Mouse (Mus musculus): ENCODE results near the gene Prpf8.

Gene Prpf8

DNA sequence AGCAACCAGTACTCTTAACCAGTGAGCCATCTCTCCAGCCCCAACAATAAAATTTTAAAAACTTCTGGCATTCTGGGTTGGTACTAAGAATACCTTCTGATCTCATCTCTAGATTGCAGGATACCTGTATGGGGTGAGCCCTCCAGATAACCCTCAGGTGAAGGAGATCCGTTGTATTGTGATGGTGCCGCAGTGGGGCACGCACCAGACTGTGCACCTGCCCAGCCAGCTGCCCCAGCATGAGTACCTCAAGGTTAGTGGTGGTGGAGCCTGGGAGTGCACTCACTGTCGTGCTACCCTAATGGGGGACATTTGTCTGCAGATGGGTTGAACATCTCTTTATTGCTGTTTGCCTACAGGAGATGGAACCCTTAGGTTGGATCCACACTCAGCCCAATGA, 21.5 kb downstream of the Prpf8 start:
- no peak for DNase-seq (ENCODE audit: low spot score in 2 of 2)

DNA sequence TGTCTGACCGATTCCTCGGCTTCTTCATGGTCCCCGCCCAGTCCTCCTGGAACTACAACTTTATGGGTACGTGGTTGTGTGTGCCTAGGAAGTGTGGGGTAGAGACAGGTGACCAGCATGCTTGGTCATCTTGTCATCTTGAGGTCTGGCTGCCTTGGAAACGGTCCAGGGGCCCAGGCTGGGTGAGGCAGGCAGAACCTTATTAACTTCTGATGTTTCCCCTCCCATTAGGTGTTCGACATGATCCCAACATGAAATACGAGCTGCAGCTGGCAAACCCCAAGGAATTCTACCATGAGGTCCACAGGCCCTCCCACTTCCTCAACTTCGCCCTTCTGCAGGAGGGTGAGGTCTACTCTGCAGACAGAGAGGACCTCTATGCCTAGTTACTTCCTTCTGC, 22.3 kb downstream of the Prpf8 start:
- no peak for DNase-seq (ENCODE audit: low spot score in 2 of 2)

- peak; percentile 77 to 78 for DNase-seq (ENCODE audit: low spot score in 2 of 2)
These were observed 23.4 kb downstream of the Prpf8 start, which contains the start of gene Rilp for GRCm38 (mm10) chr11:75509741-75510626. TSS of gene Rilp (plus strand) at chr11:75510094.

GRCm38 (mm10) chr11:75510627-75510993, 24.0 kb downstream of the Prpf8 start:
- peak; percentile 93 to 94 for DNase-seq (ENCODE audit: low spot score in 2 of 2)

DNA sequence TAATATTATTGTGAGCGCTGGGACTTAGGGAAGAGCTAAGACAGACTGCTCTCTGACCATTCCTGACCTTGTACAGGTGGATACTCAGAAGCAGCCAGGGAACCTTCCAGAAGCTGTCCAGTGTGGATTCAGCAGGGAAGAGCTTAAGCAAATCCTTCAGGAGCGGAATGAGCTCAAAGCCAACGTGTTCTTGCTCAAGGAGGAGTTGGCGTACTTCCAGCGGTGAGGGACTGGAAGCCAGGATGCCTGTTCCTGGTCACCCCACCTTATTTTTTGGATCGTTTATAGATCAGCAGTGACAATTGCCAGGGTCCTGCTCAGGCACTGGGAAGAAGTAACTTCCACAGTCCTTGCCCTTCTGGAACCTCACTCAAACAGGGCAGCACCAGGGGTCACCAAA, 24.6 kb downstream of the Prpf8 start:
- peak; percentile 46 to 62 for DNase-seq (ENCODE audit: low spot score in 2 of 2)

DNA sequence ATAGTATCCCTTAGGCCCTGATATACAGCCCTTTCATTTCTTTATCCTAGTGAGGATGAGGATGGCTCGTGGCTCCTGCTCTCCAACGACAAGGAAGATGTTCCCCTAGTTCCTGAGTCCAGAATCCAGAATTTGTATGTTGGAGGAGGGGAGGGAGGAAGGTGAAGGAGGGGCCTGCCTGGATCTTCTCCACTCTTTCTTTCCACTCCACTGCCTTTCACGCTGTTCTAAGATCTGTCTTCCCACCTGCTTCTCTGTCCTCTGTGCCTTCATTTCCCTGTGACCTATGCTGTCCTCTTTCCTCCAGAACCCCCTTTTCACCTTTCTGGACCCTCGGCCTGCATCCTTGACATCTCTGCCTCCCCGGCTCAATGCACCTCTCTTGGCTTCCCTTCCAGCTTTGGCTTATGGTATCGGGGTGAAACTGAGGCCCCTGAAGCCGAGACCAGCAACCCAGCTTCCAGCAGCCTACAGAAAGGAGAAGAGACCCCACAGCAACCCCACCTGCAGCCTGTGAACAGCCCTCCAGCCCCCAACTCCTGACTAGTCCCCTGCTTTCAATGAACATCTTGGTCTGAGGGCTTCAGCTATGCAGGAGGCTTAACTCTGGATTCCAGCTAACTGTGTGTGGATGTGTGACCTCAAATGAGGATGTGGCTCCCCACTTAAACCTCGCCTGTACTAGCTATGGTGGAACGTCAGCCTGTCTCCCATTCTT, 25.8 kb downstream of the Prpf8 start:
- no peak for DNase-seq (ENCODE audit: low spot score in 2 of 2)

DNA sequence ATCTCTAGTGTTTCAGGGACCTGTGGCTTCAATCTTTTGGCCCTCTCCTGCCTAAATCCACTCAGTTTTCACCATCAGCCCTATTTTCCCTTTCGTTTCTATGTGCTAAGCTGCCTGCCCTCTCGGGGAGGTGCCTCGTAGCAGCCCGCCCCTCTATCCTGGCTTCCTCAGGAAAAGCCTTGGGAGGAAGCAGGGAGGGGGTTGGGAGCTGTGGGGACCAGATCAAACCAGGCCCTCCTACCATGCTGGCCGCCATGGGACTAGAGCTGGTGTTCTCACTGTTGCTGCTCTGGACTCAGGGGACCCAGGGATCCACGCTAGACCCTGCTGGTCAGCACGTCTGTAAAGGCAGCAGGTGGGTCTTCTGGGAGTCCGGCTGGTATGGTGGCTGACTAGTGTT, 26.7 kb downstream of the Prpf8 start, which contains the start of gene Scarf1:
TSS of gene Scarf1 (plus strand) at position 205 of the 400 bp plus-strand sequence.
- no peak for DNase-seq (ENCODE audit: low spot score in 2 of 2)

- DNase-seq (ENCODE audit: low spot score in 2 of 2), result no peak
These were observed 28.6 kb downstream of the Prpf8 start for GRCm38 (mm10) chr11:75515186-75515585.

GRCm38 (mm10) chr11:75519834-75520633, 33.4 kb downstream of the Prpf8 start:
- DNase-seq (ENCODE audit: low spot score in 2 of 2), result no peak

GRCm38 (mm10) chr11:75521609-75522008, 35.0 kb downstream of the Prpf8 start:
- DNase-seq (ENCODE audit: low spot score in 2 of 2), result no peak

DNA sequence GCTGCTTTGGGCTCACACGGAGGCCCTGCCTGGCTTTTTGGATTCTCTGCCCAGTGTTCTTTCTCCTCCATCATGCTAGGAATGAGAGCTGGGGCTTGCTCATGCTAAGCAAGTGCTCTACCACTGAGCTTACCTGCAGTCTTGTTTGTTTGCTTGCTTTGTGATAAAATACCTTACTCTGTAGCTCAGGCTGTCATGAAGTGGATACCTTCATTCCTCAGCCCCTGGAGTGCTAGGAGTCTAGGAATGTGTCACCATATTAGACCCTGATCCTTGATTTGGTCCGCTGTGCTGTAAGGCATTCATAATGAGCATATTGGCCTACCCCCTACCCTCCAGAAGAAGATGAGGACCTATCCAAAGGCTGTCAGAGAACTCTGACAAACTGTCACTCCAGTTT, 36.2 kb downstream of the Prpf8 start:
- no peak for DNase-seq (ENCODE audit: low spot score in 2 of 2)

DNA sequence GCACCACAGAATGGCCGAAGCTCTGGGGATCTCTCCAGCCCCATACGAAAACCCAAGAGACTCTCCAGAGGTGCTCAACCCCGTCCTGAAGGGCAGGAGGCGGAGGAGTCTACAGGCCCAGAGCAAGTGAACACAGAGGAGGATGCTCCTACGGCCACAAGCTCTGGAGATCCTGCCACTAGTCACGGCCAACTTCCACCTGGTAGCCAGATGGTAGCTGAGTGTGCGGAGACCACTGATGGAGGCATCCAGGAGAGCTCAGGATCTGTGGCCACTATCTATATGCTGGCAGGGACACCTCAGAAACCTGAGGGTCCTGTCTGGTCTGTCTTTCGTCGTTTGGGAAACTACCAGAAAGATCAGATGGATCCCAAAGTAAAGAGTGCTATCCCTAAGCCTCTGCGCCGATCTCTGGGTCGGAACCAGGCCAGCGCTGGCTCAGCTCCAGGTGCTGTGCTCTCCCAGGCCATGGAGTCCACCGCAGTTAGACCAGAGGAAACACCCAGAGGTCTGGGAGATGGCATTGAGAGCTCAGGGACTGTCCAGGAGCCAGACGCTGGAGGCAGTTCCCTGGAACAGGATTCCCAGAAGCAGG, 39.0 kb downstream of the Prpf8 start:
- no peak for DNase-seq (ENCODE audit: low spot score in 2 of 2)

- DNase-seq (ENCODE audit: low spot score in 2 of 2), result no peak
These were observed 40.3 kb downstream of the Prpf8 start for GRCm38 (mm10) chr11:75526943-75527342.

DNA sequence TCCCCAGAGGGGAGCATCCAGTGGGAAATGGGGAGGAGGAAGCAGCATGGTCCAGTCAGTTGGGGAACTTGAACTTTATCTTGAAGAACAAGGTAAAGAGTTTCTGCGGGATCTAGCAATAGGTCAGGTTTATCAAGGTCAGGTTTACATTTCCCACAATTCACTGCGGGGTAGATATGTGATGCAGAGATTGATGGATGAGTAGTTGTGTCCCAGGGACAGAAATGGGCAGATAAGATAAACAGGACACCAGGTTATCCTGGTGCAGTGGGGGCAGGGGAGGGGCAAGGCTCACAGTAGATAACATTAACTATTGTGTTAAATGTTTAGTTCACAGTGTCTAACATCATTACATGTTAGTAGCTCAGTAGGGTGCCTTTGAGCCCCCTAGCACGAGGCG, 43.2 kb downstream of the Prpf8 start:
- no peak for DNase-seq (ENCODE audit: low spot score in 2 of 2)

GRCm38 (mm10) chr11:75530325-75530724, 43.7 kb downstream of the Prpf8 start:
- peak; percentile 93 to 97 for DNase-seq (ENCODE audit: low spot score in 2 of 2)

- DNase-seq (ENCODE audit: low spot score in 2 of 2), result no peak
These were observed 44.3 kb downstream of the Prpf8 start for GRCm38 (mm10) chr11:75530845-75531373.

DNA sequence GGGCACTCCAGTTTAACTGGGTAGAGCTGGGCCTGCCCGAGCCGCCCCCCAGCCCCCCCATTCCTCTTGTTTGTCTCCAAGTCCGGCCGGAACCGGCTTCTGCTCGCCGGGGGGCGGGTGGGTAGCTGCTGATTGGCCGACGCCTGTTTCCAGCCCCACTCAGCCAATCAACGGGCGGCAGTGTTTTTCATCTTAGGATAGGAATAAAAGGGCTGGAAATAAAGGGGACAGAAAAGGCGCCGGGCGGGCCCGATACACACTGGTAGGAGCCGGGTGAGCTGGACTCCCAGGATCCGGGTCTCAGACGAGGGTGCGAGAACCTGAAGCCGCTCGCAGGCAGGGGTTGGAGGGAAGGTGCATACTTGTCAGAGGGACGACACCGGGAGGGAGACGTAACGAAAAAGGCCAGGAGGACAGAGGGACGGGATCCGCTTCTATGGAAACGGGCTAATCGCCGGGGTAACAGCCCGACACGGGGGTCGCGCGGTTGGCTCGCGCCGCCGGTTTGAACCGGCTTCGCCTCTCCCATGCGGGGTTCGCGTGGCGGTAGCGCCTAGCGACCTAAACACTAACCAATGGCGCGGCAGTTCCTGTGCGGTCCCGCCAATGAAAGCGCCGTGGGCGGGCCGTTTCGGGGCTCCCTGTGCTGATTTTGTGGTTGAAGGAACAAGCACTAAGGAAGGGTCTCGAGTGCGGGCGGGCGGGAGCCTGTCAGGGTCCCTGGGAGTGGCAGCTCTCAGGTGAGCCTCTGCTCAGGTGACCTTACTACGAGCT, 45.0 kb downstream of the Prpf8 start, which contains the start of gene Slc43a2:
TSS of gene Slc43a2 (plus strand) at position 226 of the 774 bp plus-strand sequence.
- DNase-seq (ENCODE audit: low spot score in 2 of 2), result peak; percentile 98 to 99

GRCm38 (mm10) chr11:75532340-75533277, 46.0 kb downstream of the Prpf8 start:
- peak in 1 of 2 experiments; percentile 64 for DNase-seq (ENCODE audit: low spot score in 2 of 2)

DNA sequence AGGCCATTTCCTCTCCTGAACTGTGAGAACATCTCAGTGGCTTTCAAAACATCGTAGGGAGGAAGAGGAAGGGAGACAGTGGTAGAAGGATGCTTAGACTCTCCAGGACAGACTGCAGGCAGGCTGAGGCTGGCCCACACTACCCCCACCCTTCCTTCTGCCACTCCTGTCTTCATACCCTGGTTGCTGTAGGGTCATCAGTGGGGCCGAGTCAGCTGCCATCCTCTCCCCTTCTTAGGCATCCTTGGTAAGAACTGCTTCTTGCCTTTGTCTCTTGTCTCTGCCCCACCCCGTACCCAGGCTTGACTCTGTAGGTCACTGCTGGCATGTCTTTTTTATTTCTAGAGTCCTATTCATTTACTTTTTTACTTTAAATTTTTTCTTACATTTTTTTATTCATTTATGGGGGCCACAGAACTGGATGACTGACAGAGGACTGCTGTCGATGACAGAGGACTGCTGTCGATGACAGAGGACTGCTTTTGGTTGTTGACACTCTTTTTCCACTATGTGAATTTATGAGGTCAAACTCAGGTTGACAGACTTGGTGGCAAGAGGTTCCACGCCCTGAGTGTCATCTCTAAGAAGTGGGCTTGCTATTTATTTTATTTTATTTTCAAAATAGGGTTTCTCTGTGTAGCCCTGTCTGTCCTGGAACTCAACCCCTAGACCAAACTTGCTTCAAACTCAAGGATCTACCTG, 46.8 kb downstream of the Prpf8 start:
- DNase-seq (ENCODE audit: low spot score in 2 of 2), result no peak
